Mouse (Mus musculus) monocyte, adult 5-6 weeks (primary cell): Measurements from ENCODE around the gene Babam1. TPM values are rescaled to one million over a fixed set of nuclear protein-coding genes. Genes with fewer than 3 reads are reported as not detected.

Experiments used
- ATAC-seq: fragments of 153-309, 156-312 bp; replicated peaks from 2 replicates; pipeline ENCODE4 v1.8.0; 2017; ENCODE audit warnings: mild to moderate bottlenecking; ENCODE audit not compliant: low TSS enrichment, insufficient number of reproducible peaks, severe bottlenecking, poor library complexity, low FRiP score
- total RNA-seq: library from RNA; stranded (forward); fragments of 200-1000, 200-491, 200-594 nt; gene quantifications from 3 replicates; pipeline ENCODE4 v1.2.3, GENCODE M21; 2017

The Babam1 gene
- total RNA-seq, 1 experiment from 2014 or later, result 61.4 TPM

DNA sequence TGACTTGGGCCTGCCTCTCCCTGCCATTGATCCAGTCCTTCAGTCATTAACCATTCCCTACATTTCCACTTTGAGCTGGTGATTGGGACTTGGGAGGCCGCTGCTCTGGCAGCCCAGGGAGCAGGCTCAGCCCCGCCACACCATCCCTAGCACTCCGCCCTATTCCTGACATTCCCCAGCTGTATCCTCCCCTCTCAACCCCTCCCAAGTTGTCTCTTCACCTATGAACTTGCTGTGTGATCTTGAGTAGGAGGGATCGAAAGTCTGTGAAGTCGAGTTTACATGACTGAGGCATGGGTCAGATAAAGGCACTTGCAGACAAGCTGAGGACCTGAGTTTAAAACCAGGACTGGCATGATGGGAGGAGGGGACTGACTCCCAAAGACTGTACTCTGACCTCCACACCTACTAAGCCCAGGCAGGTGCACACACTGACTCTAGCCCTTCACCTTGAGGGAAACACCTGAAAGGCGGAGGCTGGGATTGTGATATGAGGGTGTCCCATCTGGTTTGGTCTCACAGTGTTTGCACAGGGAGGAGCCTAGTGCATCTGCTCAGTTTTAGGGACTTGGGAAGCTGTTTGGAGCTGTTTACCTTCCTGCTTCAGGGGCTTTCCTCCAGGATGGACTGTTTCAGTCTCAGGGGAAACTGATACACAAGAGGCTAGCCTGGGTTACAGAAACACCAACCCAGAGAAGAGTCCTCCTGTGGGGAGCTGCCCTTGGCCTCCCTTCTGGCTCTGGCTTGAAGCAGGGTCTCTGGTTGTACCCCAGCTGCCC lies 6.6 kb downstream of the Babam1 start:
- ATAC-seq, result no peak

DNA sequence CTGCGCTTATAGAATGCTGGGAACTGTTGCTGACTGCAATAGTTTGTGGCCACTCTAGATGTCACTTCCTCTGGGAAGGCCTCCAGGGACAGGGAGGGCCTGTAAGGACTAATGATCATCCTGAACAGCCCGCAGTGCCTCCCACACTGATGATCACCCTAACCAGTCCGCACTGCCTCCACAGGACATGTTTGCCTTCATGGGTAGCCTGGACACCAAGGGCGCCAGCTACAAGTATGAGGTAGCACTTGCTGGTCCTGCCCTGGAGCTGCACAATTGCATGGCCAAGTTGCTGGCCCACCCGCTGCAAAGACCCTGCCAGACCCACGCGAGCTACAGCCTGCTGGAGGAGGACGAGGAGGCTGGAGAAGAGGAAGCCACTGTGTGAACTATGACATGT lies 7.3 kb downstream of the Babam1 start:
- ATAC-seq, result no peak

DNA sequence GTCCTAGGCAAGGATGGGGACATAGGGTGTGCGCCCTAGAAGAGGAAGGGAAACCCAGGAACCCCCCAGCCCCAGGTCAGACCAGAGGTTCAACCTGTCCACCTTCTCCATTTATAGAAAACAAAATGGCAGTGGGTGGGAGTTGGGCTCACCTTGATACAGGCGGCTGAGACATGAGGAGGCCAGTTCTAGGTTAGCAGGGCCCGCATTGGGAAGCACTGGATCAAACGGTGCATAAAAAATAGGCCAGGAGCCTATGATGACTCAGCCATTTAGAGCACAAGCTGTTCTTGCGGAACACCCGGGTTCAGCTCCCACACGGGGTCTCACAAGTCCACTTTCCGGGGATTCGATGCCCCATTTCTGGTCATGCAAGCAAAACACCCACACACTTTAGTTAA lies 8.3 kb downstream of the Babam1 start:
- ATAC-seq, result no peak

DNA sequence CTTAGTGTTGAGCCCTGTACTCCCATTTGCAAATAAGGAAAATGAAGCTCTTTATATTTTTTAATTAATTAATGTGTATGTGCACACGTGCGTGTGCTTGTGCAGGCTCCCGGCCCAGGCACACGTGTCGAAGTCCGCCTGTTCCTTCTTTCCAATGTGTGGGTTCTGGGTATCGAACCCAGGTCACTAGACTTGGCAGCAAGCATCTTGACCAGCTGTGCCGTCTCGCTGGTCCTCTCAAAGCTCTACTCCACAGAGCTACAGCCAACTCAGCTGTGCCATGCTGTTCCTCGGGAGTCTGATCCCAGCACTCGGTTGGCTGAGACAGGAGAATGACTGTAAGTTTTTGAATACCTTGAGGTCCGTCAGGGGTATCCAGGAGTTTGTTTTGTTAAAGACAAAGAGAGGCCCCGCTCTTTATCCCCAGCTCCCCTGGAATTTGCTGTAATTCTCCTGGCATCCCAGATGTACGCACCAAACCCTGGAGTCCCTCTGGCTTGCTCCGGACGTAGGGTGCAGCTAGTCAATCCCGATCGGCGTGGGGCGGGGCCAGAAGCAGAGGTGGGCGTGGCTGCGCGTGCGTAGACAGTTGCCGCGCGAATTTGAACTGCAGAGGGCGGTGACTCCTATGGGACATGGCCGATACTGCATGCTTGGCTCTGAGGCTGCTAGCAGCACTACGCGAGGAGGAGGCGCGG lies 8.9 kb downstream of the Babam1 start, which contains the start of gene Ankle1:
TSS of gene Ankle1 (plus strand) at position 610 of the 698 bp plus-strand sequence.
- peak; percentile 87 for ATAC-seq

DNA sequence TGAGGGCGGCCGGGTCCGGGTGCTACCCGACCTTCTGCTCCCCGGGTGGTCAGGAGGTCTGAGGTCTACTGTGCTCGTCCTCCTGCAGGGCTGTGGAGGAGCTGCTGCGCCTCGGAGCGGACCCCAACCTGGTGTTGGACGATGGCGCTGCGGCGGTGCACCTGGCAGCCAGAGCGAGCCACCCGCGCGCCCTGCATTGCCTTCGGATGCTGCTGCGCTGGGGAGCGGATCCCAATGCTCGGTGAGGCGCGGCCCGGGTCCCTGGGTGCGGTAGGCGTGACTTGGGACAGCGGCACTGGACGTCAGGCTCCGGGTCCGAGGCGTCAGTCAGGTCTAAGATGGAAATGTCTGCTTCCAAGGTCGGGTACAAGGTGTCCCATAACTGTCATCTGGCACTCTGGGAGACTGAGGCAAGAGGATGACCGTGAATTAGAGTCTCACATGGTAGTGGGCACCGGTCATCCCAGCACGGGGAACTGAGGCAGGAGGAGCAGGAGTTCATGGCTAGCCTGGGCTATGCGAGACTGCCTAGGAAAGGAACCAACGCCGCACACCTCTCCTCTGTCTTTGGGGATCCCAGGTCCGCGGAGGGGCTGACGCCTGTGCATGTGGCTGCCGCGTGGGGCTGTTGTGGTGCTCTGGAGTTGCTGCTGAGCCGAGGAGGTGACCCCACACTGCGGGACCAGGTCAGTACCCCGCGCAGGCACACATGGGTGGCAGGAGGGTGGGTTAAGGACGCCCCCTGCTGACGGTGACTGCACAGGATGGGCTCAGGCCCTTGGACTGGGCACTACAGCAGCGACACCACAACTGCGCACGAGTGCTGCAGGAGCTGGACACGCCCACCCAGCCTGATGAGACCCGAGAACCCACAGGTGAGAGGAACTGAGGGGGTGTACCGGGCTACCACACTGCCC lies 9.7 kb downstream of the Babam1 start:
- peak; percentile 32; the same call in 1 of the 2 replicates for ATAC-seq

DNA sequence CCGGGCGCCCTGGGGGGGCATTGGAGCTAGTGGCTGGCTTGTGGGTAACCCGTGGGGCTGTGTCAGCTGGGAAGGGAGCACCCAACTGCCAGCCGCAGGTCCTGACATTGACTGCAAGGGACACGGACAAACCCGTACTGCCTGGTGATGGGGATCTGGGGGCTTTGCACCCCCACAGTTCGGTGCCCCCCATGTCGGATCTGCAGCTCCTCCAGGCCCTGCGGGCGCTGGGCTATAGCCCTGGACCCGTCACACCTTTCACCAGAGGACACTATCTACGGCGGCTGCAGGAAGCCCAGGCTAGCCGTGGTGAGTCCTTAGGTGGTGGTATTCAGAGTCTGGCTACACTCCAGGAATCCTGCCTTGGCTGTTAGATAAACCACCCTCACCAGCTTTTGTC lies 10.8 kb downstream of the Babam1 start:
- no peak for ATAC-seq

DNA sequence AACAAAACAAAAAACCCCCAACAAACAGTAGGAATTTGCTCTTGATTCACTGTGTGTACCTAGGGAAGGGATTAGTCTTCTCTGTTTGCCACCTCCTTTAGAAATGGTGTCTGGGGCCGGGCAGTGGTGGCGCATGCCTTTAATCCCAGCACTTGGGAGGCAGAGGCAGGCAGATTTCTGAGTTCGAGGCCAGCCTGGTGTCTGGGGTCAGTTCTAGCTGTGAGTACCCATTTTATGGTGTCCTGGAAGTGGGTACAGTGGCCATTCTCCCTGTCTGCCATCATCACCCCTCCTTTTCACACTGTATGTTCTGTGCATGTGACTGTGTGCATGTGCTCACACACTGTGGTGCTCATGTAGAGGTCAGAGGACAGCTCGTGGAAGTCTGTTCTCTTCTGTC lies 11.6 kb downstream of the Babam1 start:
- no peak for ATAC-seq

DNA sequence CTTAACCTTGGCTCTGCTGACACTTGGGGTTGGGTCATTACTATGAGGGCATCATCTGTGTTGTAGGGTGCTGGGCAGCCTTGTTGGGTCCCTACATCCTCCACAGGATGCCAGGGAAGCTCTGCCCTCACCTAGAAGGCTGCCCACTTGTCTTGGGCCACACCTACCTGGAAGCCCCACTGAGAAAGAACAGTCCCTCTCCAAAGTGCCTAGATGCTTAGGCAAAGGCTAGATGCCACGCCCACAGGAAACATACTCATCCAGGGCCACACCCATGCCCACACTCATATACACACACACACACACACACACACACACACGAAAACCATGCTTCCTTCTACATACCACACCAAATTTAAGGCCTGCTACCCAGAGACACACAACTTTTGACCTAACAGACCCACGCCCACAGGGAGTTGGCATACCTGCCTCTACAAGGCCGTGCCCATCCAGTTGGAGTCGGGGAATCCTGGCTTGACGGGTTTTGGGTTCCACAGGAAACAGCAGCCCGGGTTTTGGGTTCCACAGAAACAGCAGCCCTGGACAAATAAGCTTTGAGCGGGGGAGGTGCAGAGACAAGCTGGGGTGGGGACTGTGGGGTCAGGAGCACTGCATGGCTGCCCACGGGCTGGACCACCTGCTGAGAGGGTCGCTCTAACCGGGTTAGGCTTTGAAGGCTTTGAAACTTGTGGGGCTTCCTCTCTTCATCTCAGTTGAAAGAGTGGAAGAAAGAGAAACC lies 15.0 kb downstream of the Babam1 start:
- ATAC-seq, result no peak

DNA sequence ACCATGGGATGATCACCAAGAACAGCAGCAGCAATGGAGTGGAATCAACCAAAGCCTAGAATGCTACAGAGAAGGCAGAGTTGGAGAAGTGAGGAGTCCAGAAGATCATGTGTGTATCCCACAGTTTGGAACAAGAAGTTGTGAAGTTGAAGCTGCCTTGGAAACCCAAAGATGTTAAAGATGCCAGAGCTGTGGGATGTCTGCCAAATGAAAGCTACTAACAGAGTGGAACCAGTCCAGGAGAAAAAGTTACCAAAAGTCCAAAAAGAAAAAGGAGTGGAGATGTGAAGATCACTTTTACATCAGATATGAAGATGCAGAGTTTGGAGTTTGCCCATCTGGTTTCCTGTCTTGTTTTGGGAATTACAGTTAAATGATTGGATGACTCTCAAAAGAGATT lies 25.5 kb downstream of the Babam1 start:
- no peak for ATAC-seq

DNA sequence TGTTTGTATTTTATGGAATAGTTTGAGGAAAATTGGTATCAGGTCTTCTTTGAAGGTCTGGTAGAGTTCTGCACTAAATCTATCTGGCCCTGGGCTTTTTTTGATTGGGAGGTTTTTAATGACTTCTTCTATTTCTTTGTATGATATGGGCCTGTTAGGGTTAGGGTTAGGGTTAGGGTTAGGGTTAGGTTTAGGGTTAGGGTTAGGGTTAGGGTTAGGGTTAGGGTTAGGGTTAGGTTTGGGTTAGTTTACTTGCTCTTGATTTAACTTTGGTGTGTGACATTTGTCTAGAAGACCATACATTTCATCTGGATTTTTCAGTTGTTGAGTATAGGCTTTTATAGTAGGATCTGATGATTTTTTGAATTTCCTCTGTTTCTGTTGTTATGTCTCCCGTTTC lies 36.3 kb downstream of the Babam1 start:
- ATAC-seq, result peak; percentile 82

DNA sequence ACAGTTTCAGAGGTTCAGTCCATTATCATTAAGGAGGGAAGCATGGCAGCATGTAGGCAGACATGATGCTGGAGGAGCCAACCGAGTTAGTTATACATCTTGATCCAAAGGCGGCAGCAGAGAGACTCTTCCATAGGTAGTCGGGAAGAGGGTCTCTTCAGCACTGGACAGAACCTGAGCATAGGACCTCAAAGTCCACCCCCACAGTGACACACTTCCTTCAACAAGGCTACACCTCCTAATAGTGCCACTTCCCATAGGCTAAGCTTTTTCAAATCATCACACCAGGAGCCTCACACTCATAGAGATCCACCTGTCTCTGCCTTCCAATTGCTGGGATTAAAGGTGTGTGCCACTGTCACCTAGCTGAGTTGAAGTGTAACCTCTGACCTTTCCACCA lies 40.4 kb downstream of the Babam1 start:
- no peak for ATAC-seq

DNA sequence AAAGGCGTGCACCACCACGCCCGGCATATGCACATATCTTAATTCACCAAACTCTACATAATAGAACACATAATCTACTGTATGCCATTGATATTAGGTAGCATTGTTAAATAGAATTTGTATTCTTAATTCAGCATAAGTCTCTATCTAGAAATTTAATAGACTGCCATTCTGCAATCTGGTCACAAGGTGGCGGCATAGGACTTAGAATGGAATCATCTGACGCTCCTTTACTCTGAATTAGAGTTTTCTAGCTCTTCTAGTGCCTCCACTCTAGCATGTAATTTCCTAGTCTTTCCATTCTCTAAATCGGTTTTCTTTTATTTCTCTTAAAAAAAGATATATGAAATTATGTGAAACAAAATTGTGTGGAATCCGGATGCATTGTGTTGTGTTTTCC lies 44.7 kb downstream of the Babam1 start:
- ATAC-seq, result peak; percentile 90

DNA sequence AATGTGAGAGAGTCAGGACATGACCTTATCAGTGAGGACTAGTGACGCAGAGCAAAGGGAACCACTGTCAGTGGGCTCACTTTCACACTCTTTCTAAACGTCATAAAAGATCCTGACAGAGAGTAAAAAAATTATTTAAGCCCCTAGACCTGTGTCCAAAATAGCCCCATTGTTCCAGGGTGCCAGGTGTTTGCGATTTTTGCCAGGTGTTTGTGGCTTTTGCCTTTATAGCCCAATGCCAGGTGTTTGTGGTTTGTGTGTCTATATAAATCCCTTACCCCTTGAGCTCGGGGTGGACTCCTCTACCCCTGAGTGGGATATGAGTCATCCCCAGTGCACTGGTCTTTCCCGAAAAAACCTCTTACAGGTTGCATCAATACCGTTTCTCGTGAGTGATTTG lies 48.4 kb downstream of the Babam1 start:
- ATAC-seq, result no peak

DNA sequence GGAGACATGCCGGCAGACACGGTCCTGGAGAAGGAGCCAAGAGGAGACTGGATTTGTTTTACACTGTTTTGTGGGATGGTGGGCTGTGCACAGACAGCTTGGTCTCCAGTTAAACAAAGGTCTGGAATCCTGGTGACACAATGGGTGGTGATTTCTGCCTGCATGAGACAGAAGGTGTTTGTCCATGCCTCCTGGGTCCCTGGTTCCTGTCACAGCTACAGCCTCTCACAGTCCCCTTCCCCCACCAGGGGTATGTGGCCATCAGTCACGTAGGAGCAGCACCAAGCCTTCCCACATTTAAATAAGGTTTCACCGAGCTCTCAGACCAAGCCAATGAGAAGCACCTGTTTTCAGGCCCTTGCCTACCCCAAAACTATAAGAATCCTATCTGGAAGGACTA lies 54.7 kb downstream of the Babam1 start:
- no peak for ATAC-seq

DNA sequence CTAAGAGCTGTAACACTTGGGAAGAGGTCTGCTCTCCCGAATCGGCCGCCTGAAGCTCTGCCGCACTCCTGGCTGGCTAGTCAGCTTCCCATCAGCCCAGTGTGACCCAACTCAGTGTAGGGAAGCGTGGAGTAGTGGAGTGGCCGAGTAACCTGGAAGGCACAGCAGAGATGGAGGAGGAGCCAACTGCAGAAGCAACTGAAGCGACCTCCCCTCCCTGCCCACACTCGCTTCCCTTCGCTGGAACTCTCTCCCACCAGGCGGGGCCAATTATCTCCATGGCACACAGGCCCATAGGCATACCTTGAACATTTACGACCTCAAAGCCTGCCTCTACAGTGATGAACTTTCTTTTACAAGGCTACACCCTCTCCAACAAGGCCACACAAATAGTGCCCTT lies 55.1 kb downstream of the Babam1 start:
- no peak for ATAC-seq

DNA sequence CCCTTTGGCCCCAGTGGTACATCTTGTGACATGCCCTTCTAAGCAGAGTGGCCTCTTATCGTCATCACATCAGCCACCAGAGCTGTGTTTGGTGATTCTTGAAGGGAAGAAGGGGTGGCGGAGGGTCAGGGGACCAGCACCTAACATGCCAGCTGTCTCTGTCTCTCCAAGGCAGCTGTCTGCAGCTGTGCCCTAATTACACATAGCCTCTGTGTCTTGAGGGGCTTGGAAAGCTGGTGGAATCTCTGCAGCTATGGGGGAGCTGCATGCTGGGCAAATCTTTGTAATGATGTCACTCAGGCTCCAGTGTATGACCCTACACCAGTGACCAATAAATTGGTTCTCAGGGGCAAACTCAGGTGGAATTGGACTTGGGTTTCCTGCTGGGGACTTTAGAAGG lies 56.0 kb downstream of the Babam1 start:
- ATAC-seq, result no peak
